Mouse (Mus musculus) kidney, adult 11 months (tissue): ENCODE data around the gene Fgf4.

ENCODE experiments used
- DNase-seq: peaks from one replicate; pipeline ENCODE4 v3.0.0; 2022

The Fgf4 gene

GRCm38 (mm10) chr7:144914296-144914947 lies 67.3 kb downstream of the Fgf4 start:
- DNase-seq: no peak
